Mouse (Mus musculus) bone marrow, adult 2 months (tissue): ENCODE measurements around the gene Fam19a5.

Experiments
- CTCF ChIP-seq: fragments of 200-500 bp; IDR thresholded peaks from 2 replicates; pipeline ENCODE4 v1.5.1; 2011; ENCODE audit warnings: low read length, control low read depth; ENCODE audit not compliant: control insufficient read depth, insufficient read depth
- POLR2A ChIP-seq: fragments of 200-500 bp; IDR thresholded peaks from 2 replicates; pipeline ENCODE4 v1.6.1; 2011; ENCODE audit warnings: low read depth, mild to moderate bottlenecking, control low read depth, low read length, borderline replicate concordance; ENCODE audit not compliant: control insufficient read depth

DNA sequence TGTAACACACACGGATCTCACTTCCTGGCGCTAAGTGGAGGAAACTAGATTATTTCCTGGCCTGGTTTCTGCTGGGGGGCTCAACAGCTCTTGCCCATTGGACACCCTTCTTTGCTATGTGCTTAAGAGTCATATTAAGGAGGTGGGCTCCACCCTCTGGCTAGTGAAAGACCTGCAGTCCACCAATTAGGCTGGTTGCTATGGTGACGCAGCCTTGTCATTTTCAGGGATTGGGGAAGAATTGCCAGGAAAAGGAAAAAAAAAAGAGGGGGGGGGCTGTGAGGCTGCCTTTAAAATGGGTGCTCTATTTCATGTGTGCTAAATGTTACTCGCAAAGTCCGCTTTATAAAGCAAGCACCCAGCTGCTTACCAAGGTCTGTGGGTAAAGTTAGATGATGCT, 2.9 kb downstream of the Fam19a5 start:
- no peak for TF ChIP-seq CTCF
- no peak for TF ChIP-seq POLR2A
